Mouse (Mus musculus) heart, embryonic 15.5 days (tissue): ENCODE results near the gene Mblac1. TPM values are rescaled to one million over a fixed set of nuclear protein-coding genes. Genes with fewer than 3 reads are reported as not detected.
"Not testable (repeated sequence)": the region's sequence is repeated elsewhere in the genome, so short reads cannot be mapped to it uniquely, and the experiment has no call there.

Source experiments
- ATAC-seq: fragments of 200-750 bp; cut with Nextera tagmentation; replicated peaks from 2 replicates; pipeline ENCODE4 v1.8.0; 2017; ENCODE audit warnings: low read depth, moderate TSS enrichment; ENCODE audit not compliant: insufficient number of reproducible peaks, insufficient read depth, low FRiP score
- H3K27ac ChIP-seq: fragments of 300-500 bp; sonication (generic); 2 replicates; pipeline ENCODE4 v1.5.1; 2015; ENCODE audit warnings: mild to moderate bottlenecking, inconsistent platforms
- H3K27me3 ChIP-seq: fragments of 300-500 bp; sonication (generic); 2 replicates; pipeline ENCODE4 v1.6.1; 2015; ENCODE audit warnings: inconsistent platforms
- H3K36me3 ChIP-seq: fragments of 300-500 bp; sonication (generic); 2 replicates; pipeline ENCODE4 v1.6.1; 2015; ENCODE audit warnings: mild to moderate bottlenecking, inconsistent platforms
- H3K4me1 ChIP-seq: fragments of 300-500 bp; sonication (generic); replicated peaks from 2 replicates; pipeline ENCODE4 v1.6.1; 2015; ENCODE audit warnings: inconsistent platforms
- H3K4me2 ChIP-seq: fragments of 300-500 bp; sonication (generic); 2 replicates; pipeline ENCODE4 v1.6.1; 2015; ENCODE audit warnings: inconsistent platforms, mild to moderate bottlenecking, moderate library complexity
- H3K4me3 ChIP-seq: fragments of 300-500 bp; sonication (generic); 2 replicates; pipeline ENCODE4 v1.5.1; 2015; ENCODE audit warnings: mild to moderate bottlenecking, inconsistent platforms
- H3K9ac ChIP-seq: fragments of 300-500 bp; sonication (generic); 2 replicates; pipeline ENCODE4 v1.6.1; 2015; ENCODE audit warnings: mild to moderate bottlenecking, inconsistent platforms
- H3K9me3 ChIP-seq: fragments of 300-500 bp; sonication (generic); replicated peaks from 2 replicates; pipeline ENCODE4 v1.6.1; 2016; ENCODE audit warnings: inconsistent platforms
- WGBS: fragments of 180-500 bp; shearing (Covaris S2); methylation state at CpG from one replicate; pipeline ENCODE4 v1.1.7; 2015; ENCODE audit warnings: mixed read lengths; 5-methylcytosine and 5-hydroxymethylcytosine counted together
- polyA plus RNA-seq: library from polyadenylated mRNA; unstranded; fragments of >200 nt; fragmentation: Nextera tagmentation; extraction: Ambion mirVana; gene quantifications from 2 replicates; pipeline ENCODE4 v1.2.1, GENCODE M21; 2015

The Mblac1 gene
- polyA plus RNA-seq, 1 experiment from 2014 or later: 5.1 TPM

DNA sequence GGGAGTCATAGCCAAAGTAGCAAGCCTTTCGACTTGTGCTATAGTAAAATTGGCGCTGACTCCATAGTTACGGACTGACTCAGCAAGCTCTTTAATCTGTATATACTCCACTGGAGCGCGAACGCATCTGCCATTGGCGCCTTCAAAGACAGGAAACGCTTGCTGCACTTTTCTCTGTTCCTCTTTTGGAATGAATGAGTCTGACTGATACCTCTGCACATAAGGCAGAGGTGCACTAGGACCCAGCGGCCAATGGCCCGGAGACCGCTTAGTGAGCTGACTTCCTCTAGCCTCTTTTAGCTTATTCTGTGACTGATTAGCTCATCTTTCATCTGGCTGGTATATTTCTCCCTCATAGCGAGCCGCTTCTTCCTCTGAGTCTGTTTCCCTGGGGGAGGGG lies 22.5 kb downstream of the Mblac1 start:
- H3K9me3 ChIP-seq, H3K4me2 ChIP-seq, H3K27ac ChIP-seq, H3K27me3 ChIP-seq, H3K4me3 ChIP-seq, ATAC-seq, H3K4me1 ChIP-seq, H3K9ac ChIP-seq, H3K36me3 ChIP-seq: not testable (repeated sequence)
- WGBS: 92% methylated on average over 13 of the region's 13 CpGs

DNA sequence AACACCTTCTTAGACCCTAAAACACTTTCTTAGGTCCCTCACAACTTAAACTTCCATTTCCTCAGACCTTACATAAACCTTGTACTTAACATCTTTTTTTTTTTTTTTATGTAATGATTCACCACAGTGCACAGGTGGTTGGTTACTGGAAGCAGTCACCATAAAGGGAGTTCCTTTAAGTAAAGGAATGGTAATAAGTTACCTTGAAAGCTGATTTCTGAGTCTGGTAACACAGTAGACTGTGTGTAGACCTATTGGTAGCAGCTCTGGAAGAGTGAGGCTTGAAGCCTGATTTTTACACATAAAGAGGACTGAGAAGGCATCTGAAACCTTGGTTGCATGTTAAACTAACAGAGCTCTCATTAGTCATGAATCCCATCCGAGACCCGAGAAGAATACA lies 25.8 kb downstream of the Mblac1 start:
- WGBS: 41% methylated on average over 2 of the region's 2 CpGs
- no peaks in the 10 kb centered on the region for H3K9me3 ChIP-seq
- no peak overlapping the region for H3K4me2 ChIP-seq
- no peak overlapping the region for H3K4me3 ChIP-seq
- ATAC-seq: no peak
- H3K9ac ChIP-seq: no peak overlapping the region
- H3K27me3 ChIP-seq: no peaks in the 10 kb centered on the region
- no peaks in the 10 kb centered on the region for H3K36me3 ChIP-seq
- no peak overlapping the region for H3K27ac ChIP-seq
- no peaks in the 10 kb centered on the region for H3K4me1 ChIP-seq

DNA sequence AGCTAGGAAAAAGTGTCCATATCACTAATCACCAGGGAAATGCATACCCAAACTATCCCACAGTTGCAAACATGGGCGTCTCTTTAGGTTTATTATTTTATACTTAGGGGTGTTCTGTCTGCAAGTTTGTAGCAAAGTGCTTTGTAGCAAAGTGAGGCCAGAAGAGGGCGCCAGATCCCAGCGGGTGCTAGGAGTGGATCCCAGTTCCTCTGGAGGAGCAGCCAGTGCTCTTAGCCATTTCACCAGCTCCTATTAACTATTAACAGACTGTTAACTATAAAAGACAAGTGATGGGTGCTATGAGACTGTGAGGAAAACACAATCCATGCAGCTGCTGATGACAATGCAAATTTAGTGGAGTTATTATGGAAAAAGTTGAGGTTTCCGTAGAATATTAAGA lies 28.0 kb downstream of the Mblac1 start:
- no peaks in the 10 kb centered on the region for H3K4me1 ChIP-seq
- H3K27ac ChIP-seq: no peak overlapping the region
- H3K27me3 ChIP-seq: no peaks in the 10 kb centered on the region
- H3K4me2 ChIP-seq: no peak overlapping the region
- no peak overlapping the region for H3K4me3 ChIP-seq
- no peaks in the 10 kb centered on the region for H3K36me3 ChIP-seq
- ATAC-seq: no peak
- H3K9ac ChIP-seq: no peak overlapping the region
- H3K9me3 ChIP-seq: no peaks in the 10 kb centered on the region
- 26% methylated on average over 4 of the region's 4 CpGs for WGBS

DNA sequence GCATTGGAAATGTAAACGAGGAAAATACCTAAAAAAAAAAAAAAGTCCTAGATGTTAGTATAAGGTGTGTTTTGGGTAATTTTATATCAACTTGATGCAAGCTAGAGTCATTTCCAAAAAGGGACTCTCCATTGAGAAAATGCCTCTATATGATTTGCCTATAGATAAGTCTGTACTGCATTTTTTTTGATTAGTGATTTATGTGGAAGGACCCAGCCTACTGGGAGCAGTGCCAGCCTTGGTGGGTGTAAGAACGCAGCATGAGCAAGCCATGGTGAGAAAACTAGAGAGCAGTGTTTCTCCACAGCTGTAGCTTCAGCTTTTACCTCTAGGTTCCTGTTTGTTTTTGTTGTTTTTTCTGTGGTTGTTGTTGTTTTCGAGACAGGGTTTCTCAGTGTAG lies 29.2 kb downstream of the Mblac1 start:
- ATAC-seq: no peak

DNA sequence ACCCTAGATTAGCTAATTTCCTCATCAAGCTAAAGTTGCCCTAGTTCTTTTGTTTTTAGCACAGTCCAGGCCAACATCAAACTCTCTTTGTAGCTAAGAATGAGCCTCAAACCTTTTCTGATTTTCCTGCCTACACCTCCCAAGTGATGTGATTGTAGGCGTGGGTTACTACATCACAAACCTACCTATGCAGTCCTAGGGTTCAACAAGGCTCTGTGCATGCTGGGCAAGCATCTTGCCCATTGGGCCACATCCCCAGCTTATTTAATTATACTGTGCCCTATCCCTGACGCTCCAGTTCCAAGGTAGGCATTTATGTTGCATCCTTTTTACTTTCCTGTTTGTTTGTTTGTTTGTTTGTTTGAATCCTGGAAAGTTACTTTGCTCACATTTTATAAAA lies 31.6 kb downstream of the Mblac1 start, which contains the start of gene Nxpe5:
TSS of gene Nxpe5 (plus strand) at position 199 of the 400 bp plus-strand sequence.
- no peak for ATAC-seq

More for the DNA sequence above, 29.2 kb downstream of the Mblac1 start:
- no peaks in the 10 kb centered on the region for H3K36me3 ChIP-seq
- WGBS: 37% methylated on average over 3 of the region's 3 CpGs
- H3K9me3 ChIP-seq: no peaks in the 10 kb centered on the region
- H3K4me1 ChIP-seq: no peaks in the 10 kb centered on the region
- no peak overlapping the region for H3K9ac ChIP-seq
- H3K27ac ChIP-seq: no peak overlapping the region
- H3K27me3 ChIP-seq: no peaks in the 10 kb centered on the region
- no peak overlapping the region for H3K4me2 ChIP-seq
- H3K4me3 ChIP-seq: no peak overlapping the region

DNA sequence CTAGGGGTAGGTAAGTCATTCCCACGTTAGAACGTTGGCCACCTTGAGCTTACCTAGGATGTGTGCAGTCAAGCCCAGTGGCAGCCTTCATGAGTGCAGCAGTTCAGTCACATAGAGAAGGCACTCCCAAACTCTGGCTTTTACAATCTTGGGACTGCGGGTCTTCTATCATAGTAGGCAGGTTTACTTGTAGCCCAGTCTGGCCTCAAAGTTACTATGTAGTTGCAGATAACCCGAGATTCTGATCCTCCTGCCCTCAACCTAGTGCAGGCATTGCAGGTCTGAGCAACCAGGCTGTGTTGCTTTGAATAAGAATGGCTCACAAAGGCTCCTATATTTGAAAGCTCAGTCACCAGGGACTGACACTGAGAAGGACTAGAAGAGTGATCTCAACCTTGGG lies 32.4 kb downstream of the Mblac1 start:
- H3K27me3 ChIP-seq: no peaks in the 10 kb centered on the region
- no peak overlapping the region for H3K4me2 ChIP-seq
- H3K4me1 ChIP-seq: no peaks in the 10 kb centered on the region
- ATAC-seq: no peak
- no peak overlapping the region for H3K9ac ChIP-seq
- no peaks in the 10 kb centered on the region for H3K36me3 ChIP-seq
- H3K9me3 ChIP-seq: no peaks in the 10 kb centered on the region
- no peak overlapping the region for H3K27ac ChIP-seq
- 69% methylated on average over 4 of the region's 4 CpGs for WGBS
- no peak overlapping the region for H3K4me3 ChIP-seq

More for the DNA sequence above, 31.6 kb downstream of the Mblac1 start, which contains the start of gene Nxpe5:
- H3K27me3 ChIP-seq: no peaks in the 10 kb centered on the region
- H3K9me3 ChIP-seq: no peaks in the 10 kb centered on the region
- WGBS: 53% methylated on average over 2 of the region's 2 CpGs
- H3K9ac ChIP-seq: no peak within 1 kb of the TSS
- H3K36me3 ChIP-seq: no peaks in the 10 kb centered on the region
- no peak within 1 kb of the TSS for H3K4me2 ChIP-seq
- no peak within 1 kb of the TSS for H3K27ac ChIP-seq
- no peaks in the 10 kb centered on the region for H3K4me1 ChIP-seq
- no peak within 1 kb of the TSS for H3K4me3 ChIP-seq

DNA sequence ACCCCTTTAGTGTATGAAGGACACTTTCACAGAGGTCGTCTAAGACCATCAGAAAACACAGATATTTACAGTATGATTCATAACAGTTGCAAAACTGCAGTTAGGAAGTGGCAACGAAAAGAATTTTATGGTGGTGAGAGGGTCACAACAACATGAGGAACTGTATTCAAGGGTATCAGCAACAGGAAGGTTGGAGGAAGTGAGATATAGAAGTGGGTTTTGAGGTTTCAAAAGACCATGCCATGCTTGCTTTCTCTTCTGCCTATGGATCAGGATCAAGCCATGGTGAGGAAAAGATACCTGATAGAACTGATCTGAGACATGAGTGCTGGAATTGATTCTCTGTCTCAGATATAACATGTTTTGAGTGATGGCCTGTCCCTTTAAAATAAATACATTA lies 33.3 kb downstream of the Mblac1 start:
- no peaks in the 10 kb centered on the region for H3K9me3 ChIP-seq
- ATAC-seq: no peak
- no peak overlapping the region for H3K4me2 ChIP-seq
- no peak overlapping the region for H3K9ac ChIP-seq
- H3K27ac ChIP-seq: no peak overlapping the region
- no peak overlapping the region for H3K4me3 ChIP-seq
- H3K27me3 ChIP-seq: no peaks in the 10 kb centered on the region
- WGBS: 46% methylated on average over 2 of the region's 2 CpGs
- H3K36me3 ChIP-seq: no peaks in the 10 kb centered on the region
- no peaks in the 10 kb centered on the region for H3K4me1 ChIP-seq

DNA sequence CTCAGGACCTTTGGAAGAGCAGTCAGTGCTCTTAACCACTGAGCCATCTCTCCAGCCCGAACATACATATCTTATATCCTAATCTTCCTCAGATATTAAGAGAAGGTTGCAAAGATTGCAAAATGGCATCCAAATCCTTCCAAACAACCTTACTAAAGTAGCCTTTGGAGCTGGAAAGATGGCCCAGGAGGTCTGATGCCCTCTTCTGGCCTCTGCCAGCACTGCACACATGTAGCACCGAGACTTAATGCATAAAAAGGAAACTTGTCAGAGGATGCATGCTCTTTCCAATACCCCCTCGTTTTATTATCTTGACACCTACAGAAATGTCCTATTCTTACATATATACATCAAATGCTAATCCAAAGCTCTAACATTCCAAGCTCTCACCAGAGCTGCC lies 33.9 kb downstream of the Mblac1 start:
- H3K27me3 ChIP-seq: no peaks in the 10 kb centered on the region
- H3K27ac ChIP-seq: no peak overlapping the region
- no peaks in the 10 kb centered on the region for H3K36me3 ChIP-seq
- ATAC-seq: no peak
- no peak overlapping the region for H3K9ac ChIP-seq
- H3K9me3 ChIP-seq: no peaks in the 10 kb centered on the region
- H3K4me3 ChIP-seq: no peak overlapping the region
- no peak overlapping the region for H3K4me2 ChIP-seq
- WGBS: 47% methylated on average over 3 of the region's 3 CpGs
- H3K4me1 ChIP-seq: no peaks in the 10 kb centered on the region

DNA sequence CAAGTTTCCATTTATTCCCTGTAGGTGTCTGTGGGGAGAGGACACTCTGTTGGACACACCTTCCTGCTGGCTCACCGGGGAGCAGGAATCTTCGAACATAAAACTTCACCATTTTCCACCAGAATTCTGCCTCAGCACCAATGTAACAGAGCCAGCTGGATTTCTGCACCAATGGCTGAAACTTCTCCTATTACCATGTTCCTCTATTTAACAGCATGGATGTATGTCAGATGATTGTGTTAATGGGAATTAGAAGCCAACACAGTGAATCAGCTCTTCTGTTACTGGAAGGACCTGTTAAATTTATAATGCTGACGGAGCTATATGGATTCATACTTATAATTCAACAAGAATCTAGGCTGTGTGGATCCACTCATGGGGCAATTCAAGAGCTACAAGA lies 35.4 kb downstream of the Mblac1 start:
- H3K36me3 ChIP-seq: no peaks in the 10 kb centered on the region

DNA sequence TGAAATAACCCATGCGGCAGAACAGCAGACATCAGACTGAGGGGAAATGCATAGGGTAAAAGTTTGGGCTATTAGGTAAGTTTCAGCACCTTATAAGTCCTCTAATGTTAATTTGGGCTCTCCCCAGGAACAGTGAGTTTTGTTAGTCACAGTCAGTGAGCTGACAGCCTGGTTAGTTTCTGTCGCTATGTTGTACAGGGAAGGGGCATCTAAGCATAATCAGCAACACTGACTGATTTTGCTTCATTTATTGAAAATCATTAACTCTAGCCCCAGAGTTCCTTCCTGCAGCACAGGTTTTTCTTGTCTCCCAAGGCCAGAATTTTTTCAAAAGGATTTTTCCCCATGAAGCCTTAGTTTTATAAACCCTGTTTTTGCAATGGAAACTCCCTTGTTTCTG lies 39.7 kb downstream of the Mblac1 start:
- Histone ChIP-seq H3K27ac (no peak overlapping the region), H3K9ac (no peak overlapping the region), H3K9me3 (no peaks in the 10 kb centered on the region), H3K4me1 (no peaks in the 10 kb centered on the region), H3K4me3 (no peak overlapping the region), H3K4me2 (no peak overlapping the region), H3K36me3 (no peaks in the 10 kb centered on the region), H3K27me3 (no peaks in the 10 kb centered on the region)
- WGBS: 79% methylated on average over 2 of the region's 2 CpGs
- ATAC-seq: no peak

More for the DNA sequence above, 35.4 kb downstream of the Mblac1 start:
- H3K27ac ChIP-seq: no peak overlapping the region
- no peak overlapping the region for H3K4me3 ChIP-seq
- no peaks in the 10 kb centered on the region for H3K4me1 ChIP-seq
- WGBS: 82% methylated on average over 3 of the region's 3 CpGs
- no peak for ATAC-seq
- no peaks in the 10 kb centered on the region for H3K9me3 ChIP-seq
- no peak overlapping the region for H3K4me2 ChIP-seq
- H3K27me3 ChIP-seq: no peaks in the 10 kb centered on the region
- no peak overlapping the region for H3K9ac ChIP-seq

DNA sequence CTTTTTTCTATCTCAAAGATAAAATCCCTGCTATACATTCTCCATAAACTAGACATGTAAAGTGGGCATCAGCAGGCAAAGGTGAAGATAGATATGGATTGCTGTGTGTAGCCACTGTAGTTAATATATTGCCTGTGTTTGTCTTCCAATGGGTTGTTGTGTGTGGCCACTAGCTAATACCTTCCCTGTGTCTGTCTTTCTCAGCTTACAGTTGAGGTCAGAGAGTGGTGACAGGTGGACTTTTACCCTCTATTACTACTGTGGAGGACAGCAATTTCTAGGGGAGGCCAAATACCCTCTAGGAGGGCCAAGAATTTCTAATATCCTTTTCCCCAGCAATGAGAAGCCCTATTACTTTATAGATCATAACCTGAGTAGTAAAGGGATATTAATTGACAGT lies 40.1 kb downstream of the Mblac1 start:
- no peak overlapping the region for H3K4me3 ChIP-seq

DNA sequence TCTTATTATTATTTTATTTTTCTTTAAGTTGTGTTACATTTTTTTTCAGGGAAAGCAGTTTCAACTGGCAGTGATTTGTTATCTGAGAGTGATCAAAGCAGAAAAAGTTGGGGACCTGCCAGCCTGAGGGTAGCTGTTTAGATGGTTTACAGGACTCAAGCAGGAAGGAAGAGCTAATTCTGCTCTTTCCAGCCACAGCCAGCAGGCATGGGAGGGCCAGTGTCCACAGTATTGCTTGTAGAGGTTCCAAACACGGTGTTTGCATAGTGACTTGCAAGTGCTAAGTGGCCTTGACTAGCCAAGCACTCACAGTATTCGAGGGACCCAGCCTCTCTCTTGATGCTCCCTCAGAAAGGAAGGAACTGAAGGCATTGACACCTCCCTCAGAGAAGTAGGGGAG lies 47.4 kb downstream of the Mblac1 start:
- H3K27ac ChIP-seq: no peak overlapping the region
- ATAC-seq: no peak
- H3K4me2 ChIP-seq: no peak overlapping the region
- no peak overlapping the region for H3K4me3 ChIP-seq
- no peaks in the 10 kb centered on the region for H3K9me3 ChIP-seq
- H3K27me3 ChIP-seq: no peaks in the 10 kb centered on the region
- no peaks in the 10 kb centered on the region for H3K4me1 ChIP-seq
- no peak overlapping the region for H3K9ac ChIP-seq
- 28% methylated on average over 2 of the region's 2 CpGs for WGBS
- no peaks in the 10 kb centered on the region for H3K36me3 ChIP-seq

More for the DNA sequence above, 40.1 kb downstream of the Mblac1 start:
- Histone ChIP-seq H3K27me3 (no peaks in the 10 kb centered on the region), H3K4me2 (no peak overlapping the region), H3K27ac (no peak overlapping the region), H3K4me1 (no peaks in the 10 kb centered on the region), H3K9ac (no peak overlapping the region), H3K36me3 (no peaks in the 10 kb centered on the region), H3K9me3 (no peaks in the 10 kb centered on the region)
- no peak for ATAC-seq
